Mouse (Mus musculus): Measurements from ENCODE around the gene Gm49405. TPM values are rescaled to one million over a fixed set of nuclear protein-coding genes. Genes with fewer than 3 reads are reported as not detected.
"Not testable (repeated sequence)": the region's sequence is repeated elsewhere in the genome, so short reads cannot be mapped to it uniquely, and the experiment has no call there.

Gm49405 gene
- under 1 TPM; 0.23 to 0.47 TPM for total RNA-seq (2021)
- long read RNA-seq, experiment 1, result 0 reads
- long read RNA-seq, experiment 2, result 0 reads

DNA sequence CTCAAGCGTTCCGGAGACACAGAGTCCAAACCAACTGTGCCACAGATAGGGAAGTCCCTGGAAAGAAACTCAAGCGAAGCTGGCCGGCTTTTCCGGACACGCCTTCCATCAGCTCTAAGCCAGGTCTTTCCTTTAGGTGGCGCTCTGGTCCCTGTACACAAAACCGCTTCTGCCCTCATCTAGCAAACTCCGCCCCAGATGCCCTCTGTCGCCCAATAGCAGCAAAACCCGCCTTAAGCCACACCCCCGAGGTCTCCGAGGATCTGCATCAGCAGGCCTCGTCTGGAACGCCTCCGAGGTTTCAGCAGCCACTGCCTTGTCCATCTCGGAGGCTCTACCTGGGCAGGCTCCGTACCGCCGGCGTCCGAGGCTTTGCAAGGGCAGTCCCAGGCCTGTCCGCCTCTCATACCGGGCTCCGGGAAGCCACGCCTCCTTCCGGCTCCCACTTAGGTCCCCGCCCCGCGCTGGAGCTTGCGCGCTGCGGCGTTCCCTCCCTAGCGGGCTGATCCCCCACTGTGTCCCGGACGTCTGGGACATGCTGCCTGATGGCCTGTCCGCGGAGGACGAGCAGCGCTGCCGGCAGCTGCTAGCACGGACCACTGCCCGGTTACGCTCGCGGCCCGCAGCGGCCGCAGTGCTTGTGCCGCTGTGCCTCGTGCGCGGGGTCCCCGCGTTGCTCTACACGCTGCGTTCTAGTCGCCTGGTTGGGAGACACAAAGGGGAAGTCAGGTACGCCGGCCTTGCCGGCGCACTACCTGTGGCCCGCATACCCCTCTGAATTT, at the start of gene Gm49405, which contains the start of gene Nudt8:
TSS of gene Gm49405 (plus strand) at position 508 of the 782 bp plus-strand sequence.
TSS of gene Nudt8 (plus strand) at position 462 of the 782 bp plus-strand sequence.
- DNase-seq, result peak; percentile 88

DNA sequence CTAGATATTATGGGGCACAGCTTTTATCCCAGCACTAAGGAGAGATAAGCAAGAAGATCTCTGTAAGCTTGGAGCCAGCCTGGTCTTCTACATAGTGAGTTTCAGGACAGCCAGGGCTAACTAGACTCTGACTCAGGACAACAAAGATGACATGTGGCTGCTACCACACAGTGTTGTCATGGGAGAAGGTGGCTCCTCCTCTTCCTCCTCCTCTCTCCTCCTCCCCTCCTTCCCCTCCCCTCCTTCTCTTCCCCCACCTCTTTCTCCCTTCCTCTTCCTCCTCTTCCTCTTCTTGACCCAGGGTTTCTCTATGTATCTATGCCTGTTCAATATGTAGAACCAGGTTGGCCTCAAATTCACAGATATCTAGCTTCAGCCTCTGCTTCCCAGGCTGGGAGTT, 49.0 kb upstream of the Gm49405 start:
- DNase-seq, result no peak

DNA sequence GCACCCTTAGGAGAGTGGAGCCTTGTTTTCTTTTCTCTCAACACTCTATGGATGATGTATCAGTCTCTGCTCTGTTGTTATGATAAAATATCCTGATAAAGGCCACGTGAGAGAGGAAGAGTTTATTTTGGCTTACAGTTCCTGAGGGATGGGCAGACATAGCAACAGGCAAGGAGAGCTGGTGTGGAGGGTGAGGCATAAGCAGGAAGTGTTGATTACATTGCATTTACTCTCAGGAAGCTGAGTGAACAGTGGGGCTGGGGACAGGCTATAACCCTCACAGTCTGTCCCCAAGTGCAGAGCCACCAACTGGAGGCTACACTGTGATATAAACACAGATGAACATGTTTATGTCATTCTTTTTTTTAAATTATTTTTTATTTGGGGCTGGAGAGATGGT, 48.3 kb upstream of the Gm49405 start:
- no peak for DNase-seq

DNA sequence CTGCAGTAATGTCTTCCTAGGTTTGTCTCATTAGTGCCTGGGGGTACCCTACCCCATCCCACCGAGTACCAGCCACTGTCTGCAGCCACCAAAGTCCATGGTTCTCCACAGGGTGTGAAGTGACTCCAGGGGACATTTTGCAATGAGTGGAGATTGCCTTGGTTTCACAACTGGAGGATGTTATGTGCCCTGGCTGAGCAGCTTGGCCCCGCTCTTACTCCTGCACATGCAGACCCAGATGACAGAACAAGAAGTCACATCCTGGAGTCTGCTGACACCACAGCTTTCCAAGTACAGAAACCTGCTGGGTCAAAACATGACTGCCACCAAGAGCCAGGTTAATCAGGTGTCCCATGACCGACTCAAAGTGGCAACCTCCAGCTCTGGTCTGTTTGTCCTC, 45.4 kb upstream of the Gm49405 start:
- DNase-seq, result no peak

DNA sequence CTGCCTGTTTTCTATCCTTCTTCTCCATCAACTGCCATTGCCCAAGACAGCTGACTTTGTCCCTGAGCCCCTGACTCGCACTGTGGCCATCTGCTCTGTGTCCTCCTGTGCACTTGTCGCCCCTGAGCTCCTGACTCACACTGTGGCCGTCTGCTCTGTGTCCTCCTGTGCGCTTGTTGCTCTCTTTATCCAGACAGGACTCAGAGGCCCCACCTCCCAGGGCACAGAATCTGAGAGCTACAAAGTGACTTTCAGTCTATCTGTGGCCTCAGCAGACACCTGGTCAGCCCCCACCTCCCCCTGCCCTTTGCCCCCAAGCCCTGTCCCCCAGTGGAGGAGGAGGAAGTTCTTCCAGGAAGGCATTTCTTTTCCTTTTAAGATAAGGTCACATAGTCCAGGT, 44.6 kb upstream of the Gm49405 start:
- no peak for DNase-seq

DNA sequence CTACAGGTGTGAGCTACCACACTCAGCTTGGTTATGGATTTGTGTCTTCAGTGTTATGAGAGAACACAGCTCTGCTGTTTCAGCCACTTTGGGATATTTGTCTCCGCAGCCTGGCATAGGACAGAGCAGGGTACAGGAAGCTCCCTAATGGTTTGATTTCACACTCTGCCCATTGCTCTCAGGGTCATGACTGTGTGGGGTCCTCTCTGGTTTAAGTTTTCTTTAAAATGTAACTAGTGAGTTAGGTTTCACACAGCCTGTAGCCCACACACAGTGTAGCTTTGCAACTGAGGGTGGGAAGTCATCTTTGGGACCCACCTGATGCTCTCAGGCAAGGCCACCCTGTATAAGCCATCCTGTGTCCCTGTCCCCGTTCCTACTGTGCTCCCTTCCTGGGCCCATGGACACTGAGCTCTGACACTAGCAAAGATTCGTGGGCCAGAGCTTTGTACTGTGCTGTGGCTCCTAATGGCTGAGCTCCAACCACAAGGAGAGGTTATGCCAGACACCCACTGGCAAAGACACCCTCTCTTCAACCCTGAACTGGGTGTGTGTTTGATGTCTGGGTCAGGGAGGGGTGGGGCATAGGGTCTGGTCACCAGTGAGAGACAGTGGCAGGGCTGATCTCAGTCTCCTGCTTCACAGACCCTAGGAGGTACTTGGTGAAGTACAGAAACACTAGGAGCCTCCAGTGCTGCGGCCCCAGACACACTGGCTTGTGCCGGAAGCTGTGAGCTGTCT, 43.0 kb upstream of the Gm49405 start:
- DNase-seq, result not testable (repeated sequence)

DNA sequence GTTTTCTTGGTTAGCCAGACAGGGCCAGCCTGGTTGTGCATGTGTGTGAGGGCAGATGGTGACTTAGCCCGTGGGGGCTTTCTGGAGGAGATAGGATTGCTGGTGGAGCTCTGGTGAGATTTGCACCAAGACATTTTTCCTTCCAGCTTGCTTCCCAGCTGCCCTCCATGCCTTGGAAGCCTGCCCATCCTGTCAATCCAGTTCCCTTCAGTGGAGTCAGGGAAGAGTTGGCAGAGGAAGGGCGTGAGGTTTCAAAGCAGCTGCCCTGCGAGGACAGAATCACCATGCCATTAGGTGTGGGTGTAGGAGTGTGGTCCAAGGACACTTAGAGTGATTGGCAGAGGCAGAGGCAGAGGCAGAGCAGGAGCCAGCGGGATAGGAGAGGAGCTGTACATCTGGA, 42.0 kb upstream of the Gm49405 start, which contains the start of gene Aldh3b3:
TSS of gene Aldh3b3 (plus strand) at position 176 of the 400 bp plus-strand sequence.
- no peak for DNase-seq

DNA sequence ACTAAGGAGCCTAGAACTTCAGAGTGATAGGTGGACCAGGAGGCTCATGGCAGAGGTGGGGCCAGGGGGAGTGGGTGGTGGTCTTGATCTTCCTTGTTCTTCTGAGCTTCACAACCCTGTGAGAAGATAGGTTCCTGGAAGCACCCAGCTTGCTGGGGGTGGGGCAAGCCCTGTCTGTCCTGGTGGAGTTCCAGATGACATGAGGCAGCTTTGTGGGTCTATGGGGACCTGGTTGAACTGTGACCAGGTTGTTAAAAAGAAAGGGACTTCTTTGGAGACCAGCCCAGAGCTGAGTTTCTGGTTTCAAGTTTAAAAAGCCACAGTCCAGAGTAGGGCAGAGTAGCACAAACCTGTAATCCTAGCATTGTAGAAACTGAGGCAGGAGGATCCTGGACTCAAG, 41.4 kb upstream of the Gm49405 start:
- DNase-seq, result no peak

DNA sequence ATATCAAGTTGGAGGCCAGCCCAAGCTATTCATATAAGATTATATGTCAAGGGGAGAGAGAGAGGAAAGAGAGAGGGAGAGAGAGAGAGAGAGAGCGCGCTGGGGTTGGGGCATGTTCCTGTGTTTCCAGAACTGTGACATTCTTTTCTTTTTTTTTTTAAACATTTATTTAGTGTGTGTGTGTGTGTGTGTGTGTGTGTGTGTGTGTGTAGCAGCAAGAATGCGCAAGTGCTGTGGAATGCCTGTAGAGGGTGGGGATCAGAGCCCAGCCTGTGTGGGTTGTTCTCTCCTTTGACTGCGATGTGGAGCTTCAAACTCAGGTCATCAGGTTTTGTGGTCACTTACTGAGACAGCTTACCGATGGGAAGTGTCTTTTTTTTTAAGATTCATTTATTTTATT, 40.2 kb upstream of the Gm49405 start:
- DNase-seq, result no peak

DNA sequence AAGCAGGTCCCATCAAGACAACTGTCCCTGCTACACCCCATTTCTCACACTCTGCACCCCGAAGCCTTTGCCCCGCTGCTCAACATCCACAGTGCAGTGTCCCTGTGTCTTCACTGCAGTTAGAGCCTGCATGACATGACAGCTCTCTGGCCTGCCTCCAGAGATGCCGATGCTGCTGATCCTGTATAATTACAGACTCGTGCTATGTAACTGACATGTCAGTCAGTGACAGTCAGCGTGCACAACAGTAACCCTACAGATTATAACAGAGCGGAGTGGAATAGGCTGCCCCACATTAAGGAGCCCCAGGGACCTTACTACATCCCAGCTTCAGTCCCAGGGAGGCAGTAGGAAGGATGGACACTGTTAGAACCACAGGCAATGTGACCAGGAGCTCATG, 38.6 kb upstream of the Gm49405 start:
- DNase-seq, result not testable (repeated sequence)

DNA sequence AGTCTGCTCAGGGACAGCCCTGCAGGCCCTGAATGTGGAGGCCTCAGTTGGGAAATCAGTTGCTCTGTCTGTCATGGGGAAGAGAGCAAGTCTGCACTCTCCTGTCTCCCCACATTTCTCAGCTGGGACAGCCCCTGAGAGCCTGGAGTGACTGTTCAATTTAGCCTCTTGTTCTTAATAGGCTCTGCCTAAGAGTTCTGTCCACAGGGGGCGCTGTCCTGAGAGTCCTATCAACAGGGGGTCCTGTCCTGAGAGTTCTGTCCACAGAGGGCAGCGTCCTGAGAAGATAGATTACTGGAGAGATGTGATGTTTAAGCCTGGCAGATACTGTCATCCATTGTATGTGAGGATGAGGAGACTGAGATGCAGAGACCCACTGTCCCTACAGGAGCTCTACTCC, 38.0 kb upstream of the Gm49405 start:
- peak; percentile 52 for DNase-seq

DNA sequence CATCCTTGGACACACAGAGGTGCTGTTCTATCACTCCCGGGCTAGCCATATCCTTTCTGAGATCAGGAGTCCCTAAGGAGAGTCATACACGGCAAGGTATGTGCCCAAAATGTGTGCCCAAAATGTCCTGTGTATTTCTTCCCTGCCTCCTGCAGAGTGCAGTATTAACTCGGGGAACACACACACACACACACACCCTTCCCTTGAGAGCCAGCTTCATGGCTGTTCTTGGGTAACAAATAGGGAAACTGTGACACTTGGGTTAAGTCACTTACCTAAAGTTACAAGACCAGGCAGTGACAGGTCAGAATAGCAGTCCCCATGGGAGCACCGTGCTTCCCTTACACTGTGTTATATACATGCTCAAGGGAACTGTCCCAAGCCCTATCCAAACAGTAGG, 36.4 kb upstream of the Gm49405 start:
- no peak for DNase-seq

DNA sequence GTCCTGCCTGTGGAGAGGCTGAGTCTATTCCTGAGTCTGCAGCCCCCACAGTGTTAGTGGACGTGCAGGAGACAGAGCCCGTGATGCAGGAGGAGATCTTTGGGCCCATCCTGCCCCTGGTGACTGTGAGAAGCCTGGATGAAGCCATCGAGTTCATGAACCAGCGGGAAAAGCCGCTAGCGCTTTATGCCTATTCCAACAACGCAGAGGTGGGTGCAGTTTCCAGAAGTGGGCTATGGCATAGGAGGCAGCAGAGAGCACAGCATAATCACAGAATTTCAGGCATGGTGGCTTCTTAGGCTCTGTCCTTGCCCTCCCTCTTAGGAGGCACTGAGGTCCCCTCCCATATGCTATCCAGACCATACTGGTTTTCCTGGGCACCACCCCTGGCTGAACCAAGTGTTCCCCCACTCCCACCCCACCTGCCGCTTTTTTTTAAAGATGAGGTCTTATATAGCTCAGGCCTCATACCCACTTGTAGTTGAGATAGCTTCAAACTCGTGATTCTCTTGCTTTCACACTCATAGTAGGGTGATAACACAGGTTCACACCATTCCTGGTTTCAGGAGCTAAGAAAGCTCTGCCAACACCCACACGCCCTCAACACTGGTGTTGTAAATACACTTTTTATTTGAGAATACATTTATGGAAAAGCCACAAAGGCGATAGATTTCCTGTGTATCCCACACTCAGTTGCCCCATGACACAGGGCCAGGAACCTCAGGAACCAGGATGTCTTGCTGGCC, 33.9 kb upstream of the Gm49405 start:
- no peak for DNase-seq

DNA sequence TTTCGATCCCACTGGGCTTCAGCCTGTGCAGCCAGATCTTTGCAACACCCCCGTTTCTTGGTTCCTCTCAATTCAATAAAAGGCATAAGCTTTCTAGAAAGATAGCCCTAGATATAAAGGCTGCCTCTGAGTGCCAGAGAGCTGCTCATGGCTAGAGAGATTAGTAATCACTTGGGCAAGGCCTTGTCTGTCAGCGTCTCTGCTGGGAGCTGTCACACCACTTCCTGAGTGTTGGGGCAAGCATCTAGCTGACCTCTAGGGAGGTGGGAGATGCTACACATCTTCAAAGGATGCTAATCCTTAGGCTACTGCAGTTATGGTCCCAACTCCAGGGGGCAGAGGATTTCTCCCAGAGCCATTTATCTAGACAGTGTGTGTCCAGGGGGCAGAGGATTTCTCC, 33.2 kb upstream of the Gm49405 start:
- no peak for DNase-seq

DNA sequence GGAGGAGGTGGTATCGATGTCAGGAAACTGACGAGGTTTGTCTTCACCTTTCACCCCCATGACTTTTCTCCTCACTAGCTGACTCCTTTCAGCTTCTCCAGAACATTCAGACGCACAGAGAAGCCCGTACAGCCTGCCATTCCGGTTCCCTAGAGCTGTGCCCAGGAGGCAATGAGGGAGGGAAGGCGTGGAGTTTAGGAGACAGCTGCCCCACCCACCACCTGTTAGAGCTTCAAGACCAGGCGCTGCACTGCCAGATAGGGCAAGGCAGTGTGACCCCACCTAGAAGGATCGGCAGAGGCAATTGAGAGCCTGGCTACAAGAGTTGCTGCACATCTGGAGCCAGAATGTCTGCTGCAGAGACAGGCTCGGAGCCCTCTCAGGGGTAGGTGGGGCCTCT, 28.2 kb upstream of the Gm49405 start, which contains the start of gene Aldh3b2:
TSS of gene Aldh3b2 (plus strand) at position 100 of the 400 bp plus-strand sequence.
- DNase-seq, result no peak

DNA sequence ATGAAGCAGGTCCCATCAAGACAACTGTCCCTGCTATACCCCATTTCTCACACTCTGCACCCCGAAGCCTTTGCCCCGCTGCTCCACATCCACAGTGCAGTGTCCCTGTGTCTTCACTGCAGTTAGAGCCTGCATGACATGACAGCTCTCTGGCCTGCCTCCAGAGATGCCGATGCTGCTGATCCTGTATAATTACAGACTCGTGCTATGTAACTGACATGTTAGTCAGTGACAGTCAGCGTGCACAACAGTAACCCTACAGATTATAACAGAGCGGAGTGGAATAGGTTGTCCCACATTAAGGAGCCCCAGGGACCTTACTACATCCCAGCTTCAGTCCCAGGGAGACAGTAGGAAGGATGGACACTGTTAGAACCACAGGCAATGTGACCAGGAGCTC, 25.8 kb upstream of the Gm49405 start:
- DNase-seq, result not testable (repeated sequence)

DNA sequence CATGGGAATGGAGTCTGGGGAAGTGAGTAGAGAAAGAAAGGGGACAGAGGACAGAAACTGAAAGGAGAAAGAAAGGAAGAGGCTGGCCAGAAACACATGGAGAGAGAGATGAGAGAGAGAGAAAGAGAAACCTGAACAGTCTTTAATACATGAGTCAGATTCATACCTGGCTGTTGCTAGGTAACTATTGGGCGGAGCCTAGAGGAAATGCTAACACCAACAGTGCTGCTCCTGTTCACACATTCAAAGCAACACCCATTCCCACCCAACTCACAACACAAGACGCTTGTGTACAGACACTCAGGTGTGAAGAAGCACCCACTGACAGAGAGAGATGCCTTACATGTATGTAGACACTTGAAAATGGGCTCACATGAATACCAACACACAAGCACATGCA, 24.6 kb upstream of the Gm49405 start:
- no peak for DNase-seq

DNA sequence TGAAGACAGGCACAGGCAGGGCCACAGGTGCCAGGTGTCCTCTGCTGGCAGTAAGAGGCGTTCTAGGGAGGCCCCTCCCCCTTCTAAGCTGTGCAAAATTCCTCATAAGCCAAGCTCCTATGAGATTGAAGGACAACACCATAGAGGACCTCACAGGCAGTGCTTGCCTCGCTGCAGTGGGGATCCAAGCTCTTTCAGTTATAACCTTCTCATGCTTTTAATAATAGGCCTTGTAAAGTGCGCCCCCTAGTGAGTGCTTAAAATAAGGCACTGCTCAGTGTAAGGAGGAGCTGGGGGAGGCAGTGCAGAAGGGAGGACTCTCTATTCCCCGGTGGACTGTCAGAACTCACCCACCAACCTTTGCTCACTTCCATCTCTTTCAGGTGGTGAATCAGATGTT, 20.1 kb upstream of the Gm49405 start:
- peak; percentile 79 for DNase-seq

DNA sequence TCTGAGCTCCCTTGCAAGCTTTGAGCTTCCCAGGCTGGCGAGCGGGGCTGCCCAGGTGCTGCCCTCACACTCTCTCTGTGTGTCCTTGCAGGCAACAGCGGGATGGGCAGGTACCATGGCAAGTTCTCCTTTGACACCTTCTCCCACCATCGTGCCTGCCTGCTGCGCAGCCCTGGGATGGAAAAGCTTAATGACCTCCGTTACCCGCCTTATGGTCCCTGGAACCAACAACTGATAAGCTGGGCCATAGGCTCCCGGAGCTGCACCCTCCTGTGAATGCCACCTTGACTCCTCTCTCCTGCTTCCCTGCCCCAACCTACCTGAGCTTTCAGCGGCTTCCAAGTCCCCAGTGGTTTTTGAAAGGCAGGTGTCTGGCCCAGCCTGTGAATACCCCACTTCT, 19.5 kb upstream of the Gm49405 start:
- DNase-seq, result no peak

DNA sequence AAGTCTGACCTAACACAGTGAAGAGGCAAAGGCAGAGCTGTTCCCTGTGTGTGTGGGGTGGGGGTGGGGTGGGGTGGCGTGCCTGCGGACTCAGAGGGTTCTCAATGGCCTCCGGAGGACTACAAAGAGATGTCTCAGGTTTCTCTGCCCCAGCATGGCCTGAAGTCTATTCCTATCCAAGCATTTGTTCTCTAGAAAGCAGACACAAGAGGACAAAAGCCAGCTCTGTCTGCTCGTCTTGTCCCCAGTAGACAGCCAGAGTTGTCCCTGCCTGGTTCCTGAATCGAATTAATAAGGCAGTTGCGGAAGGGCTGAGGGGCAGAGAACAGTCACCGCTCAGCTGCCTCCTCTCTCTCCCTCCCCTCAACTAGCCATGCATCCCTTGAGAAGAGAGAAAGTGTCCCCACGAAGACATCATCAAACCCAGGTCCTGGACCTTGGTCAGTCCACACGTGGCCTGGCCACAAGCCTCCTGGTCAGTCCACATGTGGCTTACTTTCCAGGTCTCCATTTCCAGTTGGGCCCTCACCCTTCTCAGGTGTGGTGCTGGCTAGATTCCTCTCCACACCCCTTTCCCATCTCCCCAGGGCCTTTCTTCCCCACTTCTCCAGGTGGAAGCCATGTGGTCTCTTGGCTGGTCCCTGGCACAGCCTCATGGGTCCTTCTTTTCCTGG, 16.8 kb upstream of the Gm49405 start:
- DNase-seq, result no peak

DNA sequence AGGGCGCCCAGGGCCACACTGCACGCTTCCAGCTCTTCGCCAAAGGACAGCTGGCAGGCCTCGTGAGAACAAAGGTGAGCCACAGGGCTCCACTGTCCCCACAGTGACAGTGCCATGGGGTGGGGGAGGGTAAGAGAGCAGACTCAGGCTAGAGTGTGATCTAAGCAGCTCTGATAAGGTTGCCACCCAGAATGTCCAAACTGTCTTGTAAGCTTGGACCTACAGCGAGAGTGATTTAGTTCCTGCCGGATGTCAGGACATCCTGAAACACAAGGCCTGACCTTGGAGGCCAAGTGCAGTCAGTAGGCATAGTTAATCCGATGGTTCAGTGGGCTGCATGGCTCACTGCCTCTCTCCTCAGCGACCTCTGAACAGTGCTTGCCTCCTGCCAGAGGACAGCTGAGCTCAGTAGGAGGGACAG, 15.2 kb upstream of the Gm49405 start:
- no peak for DNase-seq

DNA sequence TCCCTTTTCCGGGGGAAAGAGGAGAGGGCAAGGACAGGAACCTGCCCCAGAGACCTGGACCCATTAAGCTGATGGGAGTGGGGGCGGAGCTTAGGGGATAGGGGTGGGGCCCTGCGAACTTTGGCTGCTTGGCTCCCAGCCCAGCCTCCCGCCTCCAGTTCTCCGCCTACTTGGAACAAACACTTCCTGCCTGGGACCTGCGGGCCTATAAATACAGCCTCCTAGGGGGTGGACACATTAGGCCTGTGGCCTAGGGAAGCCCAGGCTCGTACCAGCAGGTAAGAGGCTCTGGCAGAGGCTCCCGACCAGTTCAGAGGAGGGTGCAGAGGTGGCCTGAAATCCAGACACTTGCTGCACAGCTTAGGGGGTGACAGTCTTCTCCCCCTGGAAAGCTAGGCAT, 14.1 kb upstream of the Gm49405 start, which contains the start of gene Acy3:
TSS of gene Acy3 (plus strand) at position 237 of the 400 bp plus-strand sequence.
- DNase-seq, result peak; percentile 82

All from gastrocnemius, postnatal 10 days (tissue).